In the genomic region with DNA sequence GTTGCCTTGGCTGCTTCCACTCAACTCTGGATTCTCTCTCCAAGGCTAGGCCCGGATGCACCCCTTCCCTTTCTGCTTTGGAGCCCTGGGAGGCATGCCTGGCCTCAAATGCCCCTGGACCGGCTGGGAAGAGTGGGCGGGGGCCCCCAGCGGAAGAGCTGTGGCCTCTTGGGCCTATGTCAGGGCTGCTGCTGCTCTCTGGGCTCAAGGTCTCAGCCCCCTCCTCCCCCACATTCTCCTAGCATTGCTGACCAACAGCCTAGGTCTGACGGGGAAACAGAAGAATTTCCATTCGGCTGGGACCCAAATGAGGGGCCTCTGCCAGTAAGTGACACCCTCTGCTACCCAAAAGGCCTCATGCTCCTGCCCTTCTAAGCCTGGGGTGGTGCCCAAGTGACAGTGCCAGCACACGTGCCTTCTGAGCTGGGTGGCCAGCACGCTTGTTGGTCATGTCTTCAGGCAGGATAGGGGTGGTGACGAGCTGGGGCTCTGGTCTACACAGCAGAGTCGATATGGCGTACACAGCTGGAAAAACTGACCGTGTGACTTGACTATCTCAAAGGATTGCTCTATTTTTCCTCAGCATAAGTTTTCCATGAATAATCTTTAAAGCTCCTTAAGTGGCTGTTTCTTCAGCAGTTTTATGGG, we compare ENCODE assay signal across 9 mouse cellular contexts. TPM values are rescaled to one million over a fixed set of nuclear protein-coding genes. Genes with fewer than 3 reads are reported as not detected.
A peak's percentile ranks its signal among the peaks of the same experiment; 100 is the strongest.
DNase-seq lines count a peak whose midpoint lies in the region; ATAC-seq lines count a peak whose summit lies in the region.
"Had no signal": no experiment of that assay in that cellular context is flagged by ENCODE, and none has a peak within 500 bp of the region (broad histone marks: within the 10 kb centered on the region; RNA-seq: fewer than 3 reads in every experiment).

No protein-coding gene starts in this region.

- WGBS in intestine, embryonic 15.5 days: 72% methylated on average over 12 of the region's 12 CpGs
- 71% methylated on average over 12 of the region's 12 CpGs for WGBS in intestine, embryonic 16.5 days
- 35% methylated on average over 12 of the region's 12 CpGs for WGBS in limb, embryonic 13.5 days

- intact Hi-C loops in heart, postnatal 25 days (cut with DNase I): no loop called here

- no peaks in the 10 kb centered on the region for H3K36me3 ChIP-seq in intestine, embryonic 15.5 days
- H3K36me3 ChIP-seq in intestine, embryonic 16.5 days (ENCODE audit: control insufficient read depth, insufficient read depth, low read length): no peaks in the 10 kb centered on the region
- H3K36me3 ChIP-seq in limb, embryonic 13.5 days: no peaks in the 10 kb centered on the region
- H3K36me3 ChIP-seq: liver, embryonic 13.5 days had no signal

- no peak for ATAC-seq in intestine, embryonic 15.5 days
- no peak for ATAC-seq in intestine, embryonic 16.5 days
- ATAC-seq in limb, embryonic 13.5 days (ENCODE audit: low FRiP score, low read depth): peak; percentile 57; the same call in 1 of the 2 replicates
- no peak for ATAC-seq in frontal cortex, adult (ENCODE audit: low TSS enrichment)

- DNase-seq in gastrocnemius, adult 8-10 months (ENCODE audit: low spot score in 2 of 2): peak; percentile 51 to 68
- DNase-seq in heart, postnatal 25 days (ENCODE audit: low spot score): peak; percentile 81
- no peak for DNase-seq in urinary bladder, postnatal 25 days (ENCODE audit: low spot score)
- no peak for DNase-seq in cerebellum, adult 9-10 months
- DNase-seq: liver, embryonic 13.5 days had no signal

- peaks cover 11% of the 10 kb centered on the region for H3K4me1 ChIP-seq in intestine, embryonic 15.5 days (replicated peaks)
- peaks cover 16% of the 10 kb centered on the region for H3K4me1 ChIP-seq in intestine, embryonic 16.5 days (ENCODE audit: control insufficient read depth, insufficient read depth, low read length)
- H3K4me1 ChIP-seq in limb, embryonic 13.5 days: peaks cover 63% of the 10 kb centered on the region

- no peaks in the 10 kb centered on the region for H3K27me3 ChIP-seq in intestine, embryonic 15.5 days (replicated peaks)
- no peaks in the 10 kb centered on the region for H3K27me3 ChIP-seq in intestine, embryonic 16.5 days (replicated peaks; ENCODE audit: control insufficient read depth, insufficient read depth, low read length)
- no peaks in the 10 kb centered on the region for H3K27me3 ChIP-seq in limb, embryonic 13.5 days
- H3K27me3 ChIP-seq: liver, embryonic 13.5 days had no signal

- H3K4me2 ChIP-seq in intestine, embryonic 15.5 days (replicated peaks): no peak overlapping the region
- no peak overlapping the region for H3K4me2 ChIP-seq in intestine, embryonic 16.5 days (ENCODE audit: low read depth, low read length)
- H3K4me2 ChIP-seq in limb, embryonic 13.5 days (replicated peaks): peak overlapping the region; percentile 16; the same call in 1 of the 2 replicates
- H3K4me2 ChIP-seq: liver, embryonic 13.5 days had no signal

- no peak overlapping the region for H3K9ac ChIP-seq in intestine, embryonic 15.5 days
- H3K9ac ChIP-seq in intestine, embryonic 16.5 days (ENCODE audit: low read depth, low read length): no peak overlapping the region
- H3K9ac ChIP-seq in limb, embryonic 13.5 days: 0 out of 2 replicates have a peak overlapping the region, but pooled peaks have one; percentile 21
- H3K9ac ChIP-seq: liver, embryonic 13.5 days had no signal

- H3K9me3 ChIP-seq in intestine, embryonic 15.5 days: no peaks in the 10 kb centered on the region
- no peaks in the 10 kb centered on the region for H3K9me3 ChIP-seq in intestine, embryonic 16.5 days (ENCODE audit: control insufficient read depth, low read length)
- H3K9me3 ChIP-seq in limb, embryonic 13.5 days: no peaks in the 10 kb centered on the region
- H3K9me3 ChIP-seq: liver, embryonic 13.5 days had no signal

- H3K27ac ChIP-seq in intestine, embryonic 15.5 days: 0 out of 2 replicates have a peak overlapping the region, but pooled peaks have one; percentile 3
- H3K27ac ChIP-seq in intestine, embryonic 16.5 days (ENCODE audit: low read length): no peak overlapping the region
- H3K27ac ChIP-seq in limb, embryonic 13.5 days: peak overlapping the region; percentile 91
- H3K27ac ChIP-seq: liver, embryonic 13.5 days had no signal

- H3K4me3 ChIP-seq in intestine, embryonic 15.5 days (replicated peaks): no peak overlapping the region
- no peak overlapping the region for H3K4me3 ChIP-seq in intestine, embryonic 16.5 days (ENCODE audit: low read length)
- no peak overlapping the region for H3K4me3 ChIP-seq in limb, embryonic 13.5 days
- H3K4me3 ChIP-seq: liver, embryonic 13.5 days had no signal

RNA-seq across cellular contexts. Expression of a gene that starts 29.0 kb away (rescaled TPM):
- 10.3 and 11.7 TPM in 2 replicates for polyA plus RNA-seq in intestine, embryonic 15.5 days (2015; fragmentation: Nextera tagmentation; extraction: Ambion mirVana)
- 8.7 and 10.2 TPM in 2 replicates for polyA plus RNA-seq in intestine, embryonic 16.5 days (2015; fragmentation: Nextera tagmentation; extraction: Ambion mirVana)
- 1 to 10 TPM in 1 of 4 experiments, under 1 TPM in 2, not detected in 1; 0.32 to 1.1 (median 0.99) TPM for total RNA-seq in gastrocnemius, adult 8-10 months (2022)
- 1 to 10 TPM; 3.0 to 3.3 TPM for total RNA-seq in heart, postnatal 25 days (2021)
- 13.4 and 13.8 TPM in 2 replicates for polyA plus RNA-seq in limb, embryonic 13.5 days (2015; fragmentation: Nextera tagmentation; extraction: Ambion mirVana)

RNA-seq across cellular contexts. Expression of a gene that starts 55.4 kb away (rescaled TPM):
- polyA plus RNA-seq in intestine, embryonic 15.5 days (2015; fragmentation: Nextera tagmentation; extraction: Ambion mirVana): 36.8 and 38.5 TPM in 2 replicates
- 41.6 and 42.9 TPM in 2 replicates for polyA plus RNA-seq in intestine, embryonic 16.5 days (2015; fragmentation: Nextera tagmentation; extraction: Ambion mirVana)
- 10 to 100 TPM; 21.1 to 32.8 (median 26.5) TPM for total RNA-seq in gastrocnemius, adult 8-10 months (2022)
- 10 to 100 TPM; 47.9 to 78.9 TPM for total RNA-seq in heart, postnatal 25 days (2021)
- polyA plus RNA-seq in limb, embryonic 13.5 days (2015; fragmentation: Nextera tagmentation; extraction: Ambion mirVana): 69.7 and 76.0 TPM in 2 replicates

Comparison
In these comparisons a context has a peak if more than half of its experiments do, and no peak if none do; other contexts are left out.
1. DNase-seq: peak in gastrocnemius, adult 8-10 months (2 of 2) and heart, postnatal 25 days (single experiment); none in urinary bladder, postnatal 25 days (single experiment) and cerebellum, adult 9-10 months (single experiment).